Mouse (Mus musculus): ENCODE measurements around the gene Tmem98. TPM values are rescaled to one million over a fixed set of nuclear protein-coding genes. Genes with fewer than 3 reads are reported as not detected.

The Tmem98 gene
- 111 and 115 TPM in 2 replicates for polyA plus RNA-seq (2014; fragmentation: Nextera tagmentation; extraction: Ambion mirVana)

- 1% methylated on average over 37 of the region's 54 CpGs for WGBS
- H3K27ac ChIP-seq (ENCODE audit: low read depth, low read length) = peak within 1 kb of the TSS; percentile 86
These were observed at the start of gene Tmem98 for GRCm38 (mm10) chr11:80809993-80810821. TSS of gene Tmem98 (plus strand) at chr11:80810175.

DNA sequence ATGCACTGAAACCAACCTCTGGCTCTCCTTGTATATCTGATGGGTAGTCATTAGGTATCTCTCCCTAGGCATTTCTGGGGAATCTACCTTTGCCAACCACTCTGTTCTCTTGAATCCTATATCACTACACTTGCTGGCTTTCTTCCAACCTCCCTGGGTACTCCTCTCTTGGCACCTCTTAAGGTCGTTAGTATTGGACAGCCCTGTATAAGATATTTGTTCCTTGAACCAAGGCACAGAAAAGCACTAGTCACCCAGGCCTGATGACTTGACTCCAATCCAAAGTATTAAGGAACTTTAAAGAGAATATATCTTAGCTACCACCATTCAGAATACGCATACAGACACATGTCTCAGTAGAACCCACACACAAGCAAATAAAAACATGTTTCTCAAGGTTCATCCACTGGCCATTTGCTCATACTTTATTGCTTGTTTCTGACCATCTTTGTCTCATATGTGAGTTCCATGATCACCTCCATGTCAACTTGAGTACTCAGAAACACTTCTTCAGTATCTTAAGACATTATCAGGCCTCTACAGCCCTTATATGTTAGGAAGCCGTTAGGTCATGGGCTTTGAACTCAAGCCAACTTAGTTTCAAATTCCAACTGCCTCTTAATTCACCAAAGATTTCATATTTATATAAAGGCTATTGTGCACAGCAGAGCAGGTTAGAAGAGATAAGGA is 48.5 kb upstream of the Tmem98 start:
- H3K4me2 ChIP-seq (replicated peaks; ENCODE audit: low read depth, low read length) = no peak overlapping the region
- 88% methylated on average over 3 of the region's 3 CpGs for WGBS
- no peak overlapping the region for H3K27ac ChIP-seq (ENCODE audit: low read depth, low read length)
- no peak overlapping the region for H3K4me3 ChIP-seq (ENCODE audit: low read length)
- H3K4me1 ChIP-seq (ENCODE audit: control insufficient read depth, insufficient read depth, low read length) = no peaks in the 10 kb centered on the region
- H3K36me3 ChIP-seq (ENCODE audit: control insufficient read depth, insufficient read depth, low read length) = no peaks in the 10 kb centered on the region
- no peak for ATAC-seq (ENCODE audit: low FRiP score, low TSS enrichment)
- no peaks in the 10 kb centered on the region for H3K9me3 ChIP-seq (ENCODE audit: control insufficient read depth, low read length)
- no peaks in the 10 kb centered on the region for H3K27me3 ChIP-seq (ENCODE audit: control insufficient read depth, insufficient read depth, low read length)
- no peak overlapping the region for H3K9ac ChIP-seq (ENCODE audit: low read depth, low read length)

More at GRCm38 (mm10) chr11:80809993-80810821, at the start of gene Tmem98:
- Histone ChIP-seq H3K9me3 (ENCODE audit: control insufficient read depth, low read length) (no peaks in the 10 kb centered on the region), H3K9ac (ENCODE audit: low read depth, low read length) (peak within 1 kb of the TSS; percentile 80), H3K4me2 (replicated peaks; ENCODE audit: low read depth, low read length) (peak within 1 kb of the TSS; percentile 77), H3K36me3 (ENCODE audit: control insufficient read depth, insufficient read depth, low read length) (peaks cover 26% of the 10 kb centered on the region), H3K4me1 (ENCODE audit: control insufficient read depth, insufficient read depth, low read length) (peaks cover 9% of the 10 kb centered on the region; the same call in 1 of the 2 replicates), H3K4me3 (ENCODE audit: low read length) (peak within 1 kb of the TSS; percentile 61), H3K27me3 (ENCODE audit: control insufficient read depth, insufficient read depth, low read length) (no peaks in the 10 kb centered on the region)
- peak; percentile 82 for ATAC-seq (ENCODE audit: low FRiP score, low TSS enrichment)

DNA sequence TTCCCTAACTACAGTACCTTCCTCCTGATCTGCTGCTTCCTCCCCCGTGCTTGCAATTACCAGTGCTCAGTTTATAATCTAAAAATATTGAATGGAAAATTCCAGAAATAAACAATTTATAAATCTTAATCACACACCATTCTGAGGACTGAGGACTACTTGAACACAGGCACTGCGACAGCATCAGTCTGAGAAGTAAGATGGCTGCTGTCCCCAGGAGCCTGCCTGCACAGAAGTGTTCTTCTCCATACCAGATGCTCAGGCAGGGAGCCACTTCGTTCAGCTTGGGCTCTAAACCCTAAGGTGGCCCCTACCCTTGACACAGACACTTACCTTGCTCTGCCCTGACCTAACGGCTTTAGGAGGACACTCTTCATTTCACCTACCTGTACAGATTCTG is 47.9 kb upstream of the Tmem98 start:
- no peak for ATAC-seq (ENCODE audit: low FRiP score, low TSS enrichment)
- 79% methylated on average over 4 of the region's 4 CpGs for WGBS
- no peak overlapping the region for H3K27ac ChIP-seq (ENCODE audit: low read depth, low read length)
- no peaks in the 10 kb centered on the region for H3K27me3 ChIP-seq (ENCODE audit: control insufficient read depth, insufficient read depth, low read length)
- no peak overlapping the region for H3K4me2 ChIP-seq (replicated peaks; ENCODE audit: low read depth, low read length)
- H3K9me3 ChIP-seq (ENCODE audit: control insufficient read depth, low read length) = no peaks in the 10 kb centered on the region
- H3K4me3 ChIP-seq (ENCODE audit: low read length) = no peak overlapping the region
- H3K4me1 ChIP-seq (ENCODE audit: control insufficient read depth, insufficient read depth, low read length) = no peaks in the 10 kb centered on the region
- H3K36me3 ChIP-seq (ENCODE audit: control insufficient read depth, insufficient read depth, low read length) = no peaks in the 10 kb centered on the region
- H3K9ac ChIP-seq (ENCODE audit: low read depth, low read length) = no peak overlapping the region

- WGBS = 89% methylated on average over 4 of the region's 4 CpGs
- H3K4me1 ChIP-seq (ENCODE audit: control insufficient read depth, insufficient read depth, low read length) = peaks cover under 1% of the 10 kb centered on the region; the same call in 1 of the 2 replicates
- H3K27me3 ChIP-seq (ENCODE audit: control insufficient read depth, insufficient read depth, low read length) = no peaks in the 10 kb centered on the region
- no peak overlapping the region for H3K4me3 ChIP-seq (ENCODE audit: low read length)
- H3K4me2 ChIP-seq (replicated peaks; ENCODE audit: low read depth, low read length) = no peak overlapping the region
- no peak overlapping the region for H3K27ac ChIP-seq (ENCODE audit: low read depth, low read length)
- no peaks in the 10 kb centered on the region for H3K9me3 ChIP-seq (ENCODE audit: control insufficient read depth, low read length)
- H3K36me3 ChIP-seq (ENCODE audit: control insufficient read depth, insufficient read depth, low read length) = no peaks in the 10 kb centered on the region
- H3K9ac ChIP-seq (ENCODE audit: low read depth, low read length) = no peak overlapping the region
- ATAC-seq (ENCODE audit: low FRiP score, low TSS enrichment) = no peak
These were observed 43.9 kb upstream of the Tmem98 start for GRCm38 (mm10) chr11:80766068-80766467.

DNA sequence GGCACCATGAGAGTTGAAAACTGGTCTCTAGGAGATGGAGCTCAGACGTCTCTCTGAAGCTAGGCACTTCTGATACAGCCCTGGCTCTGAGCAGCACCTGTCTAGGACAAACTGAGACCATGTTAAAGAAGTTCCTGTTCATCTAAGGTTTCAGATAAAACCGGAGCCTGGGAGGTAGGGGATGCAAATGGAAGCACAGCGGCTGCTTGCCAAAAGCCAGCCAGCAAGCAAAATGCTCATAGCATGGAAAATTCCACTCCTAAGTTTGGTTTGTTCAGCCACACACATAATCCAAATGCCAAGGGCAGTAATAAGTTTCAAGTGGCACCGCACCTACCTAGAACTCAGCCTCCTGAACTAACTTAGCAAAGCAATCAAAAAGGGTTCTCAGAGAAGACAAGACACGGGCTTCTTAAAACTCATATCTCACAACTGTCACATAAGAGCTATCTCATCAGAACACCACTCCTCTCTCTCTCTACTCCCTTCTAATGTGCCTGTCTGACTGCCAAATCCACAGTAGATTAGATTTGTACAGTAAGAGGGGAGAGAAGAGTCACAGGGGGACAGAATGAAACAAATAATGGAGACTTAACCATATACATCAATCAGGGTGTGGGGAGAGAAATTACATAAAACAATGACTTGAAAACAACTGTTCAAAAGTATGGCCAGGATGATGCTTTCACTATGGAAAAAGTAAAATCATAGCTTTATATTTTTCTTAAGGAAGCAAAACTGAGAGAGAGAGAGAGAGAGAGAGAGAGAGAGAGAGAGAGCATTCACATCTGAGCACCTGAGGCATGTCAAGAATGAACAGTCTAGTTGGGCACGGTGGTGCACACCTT is 43.3 kb upstream of the Tmem98 start:
- WGBS = 76% methylated on average over 6 of the region's 6 CpGs
- Histone ChIP-seq H3K9ac (ENCODE audit: low read depth, low read length) (no peak overlapping the region), H3K9me3 (ENCODE audit: control insufficient read depth, low read length) (no peaks in the 10 kb centered on the region), H3K27me3 (ENCODE audit: control insufficient read depth, insufficient read depth, low read length) (no peaks in the 10 kb centered on the region), H3K4me2 (replicated peaks; ENCODE audit: low read depth, low read length) (no peak overlapping the region), H3K27ac (ENCODE audit: low read depth, low read length) (no peak overlapping the region), H3K4me3 (ENCODE audit: low read length) (no peak overlapping the region), H3K36me3 (ENCODE audit: control insufficient read depth, insufficient read depth, low read length) (no peaks in the 10 kb centered on the region), H3K4me1 (ENCODE audit: control insufficient read depth, insufficient read depth, low read length) (peaks cover 7% of the 10 kb centered on the region)
- ATAC-seq (ENCODE audit: low FRiP score, low TSS enrichment) = no peak

DNA sequence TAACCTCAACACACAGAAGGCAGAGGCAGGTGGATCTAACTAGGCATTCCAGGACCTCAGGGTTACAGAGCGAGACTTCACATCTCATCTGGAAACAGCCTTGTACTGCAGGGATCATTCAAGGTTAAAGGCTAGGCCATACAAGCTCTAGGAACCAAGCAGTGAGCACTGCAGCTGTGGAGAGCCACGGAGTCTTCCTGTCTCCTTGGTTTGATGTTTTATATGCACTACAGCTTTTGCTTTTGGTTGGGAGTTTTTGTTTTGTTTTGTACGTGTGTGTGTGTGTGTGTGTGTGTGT is 42.7 kb upstream of the Tmem98 start:
- Histone ChIP-seq H3K4me3 (ENCODE audit: low read length) (no peak overlapping the region), H3K27me3 (ENCODE audit: control insufficient read depth, insufficient read depth, low read length) (no peaks in the 10 kb centered on the region), H3K9me3 (ENCODE audit: control insufficient read depth, low read length) (no peaks in the 10 kb centered on the region), H3K9ac (ENCODE audit: low read depth, low read length) (no peak overlapping the region), H3K36me3 (ENCODE audit: control insufficient read depth, insufficient read depth, low read length) (no peaks in the 10 kb centered on the region), H3K4me2 (replicated peaks; ENCODE audit: low read depth, low read length) (no peak overlapping the region), H3K4me1 (ENCODE audit: control insufficient read depth, insufficient read depth, low read length) (peaks cover 10% of the 10 kb centered on the region), H3K27ac (ENCODE audit: low read depth, low read length) (no peak overlapping the region)
- no peak for ATAC-seq (ENCODE audit: low FRiP score, low TSS enrichment)
- 65% methylated on average over 3 of the region's 3 CpGs for WGBS

DNA sequence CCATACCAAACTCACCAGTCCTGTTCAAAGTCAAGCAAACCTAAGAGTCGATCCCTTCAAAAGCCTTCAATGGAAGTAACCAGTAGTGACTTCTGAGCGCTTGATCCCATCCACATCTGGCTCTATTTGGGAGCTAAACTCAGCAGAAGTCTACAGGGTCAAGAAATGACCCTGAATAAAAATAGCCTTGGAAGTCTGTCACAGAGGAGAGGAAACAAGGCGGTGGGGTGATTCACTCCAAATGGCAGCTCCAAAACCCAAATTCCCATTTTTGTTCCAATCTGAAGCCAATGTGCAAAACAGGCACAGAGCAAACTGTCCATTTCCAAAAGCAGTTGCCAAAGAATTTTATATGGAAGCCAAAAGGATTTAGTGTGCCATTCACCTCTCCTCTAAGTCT is 38.8 kb upstream of the Tmem98 start:
- Histone ChIP-seq H3K36me3 (ENCODE audit: control insufficient read depth, insufficient read depth, low read length) (no peaks in the 10 kb centered on the region), H3K4me1 (ENCODE audit: control insufficient read depth, insufficient read depth, low read length) (peaks cover 10% of the 10 kb centered on the region), H3K27ac (ENCODE audit: low read depth, low read length) (no peak overlapping the region), H3K9ac (ENCODE audit: low read depth, low read length) (no peak overlapping the region), H3K9me3 (ENCODE audit: control insufficient read depth, low read length) (no peaks in the 10 kb centered on the region), H3K27me3 (ENCODE audit: control insufficient read depth, insufficient read depth, low read length) (no peaks in the 10 kb centered on the region), H3K4me2 (replicated peaks; ENCODE audit: low read depth, low read length) (no peak overlapping the region), H3K4me3 (ENCODE audit: low read length) (no peak overlapping the region)
- ATAC-seq (ENCODE audit: low FRiP score, low TSS enrichment) = no peak
- 77% methylated on average over 3 of the region's 3 CpGs for WGBS

DNA sequence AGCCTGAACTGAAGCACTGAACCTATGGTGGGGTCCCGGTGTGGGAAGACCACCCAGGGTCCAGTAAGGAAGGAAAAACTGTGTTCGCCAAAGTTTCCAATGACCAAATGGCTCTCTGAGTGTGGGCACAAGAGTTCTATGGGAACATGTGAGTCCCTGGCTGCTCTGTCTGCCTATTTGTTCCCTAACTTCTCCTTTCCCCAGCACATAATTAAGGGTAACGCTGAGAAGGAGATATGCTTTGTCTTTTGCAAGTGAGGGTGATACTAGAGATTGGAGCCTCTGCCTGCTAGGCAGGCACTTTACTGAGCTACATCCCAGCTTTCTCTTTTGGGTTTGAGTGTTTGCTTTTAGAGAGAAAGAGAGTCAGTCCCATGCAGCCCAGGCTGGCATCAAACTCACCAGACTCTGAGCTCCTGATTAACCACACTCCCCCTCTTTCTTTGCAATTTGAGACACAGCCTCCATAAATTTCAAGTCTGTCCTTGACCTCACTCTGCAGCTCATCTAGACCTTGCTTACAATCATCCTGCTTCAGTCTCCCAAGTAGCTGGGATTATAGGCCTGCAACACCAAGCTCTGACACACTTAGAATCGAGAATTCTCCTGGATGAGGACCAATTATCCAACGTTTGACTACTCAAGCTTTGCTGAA is 38.3 kb upstream of the Tmem98 start:
- no peak overlapping the region for H3K4me2 ChIP-seq (replicated peaks; ENCODE audit: low read depth, low read length)
- no peaks in the 10 kb centered on the region for H3K36me3 ChIP-seq (ENCODE audit: control insufficient read depth, insufficient read depth, low read length)
- H3K27me3 ChIP-seq (ENCODE audit: control insufficient read depth, insufficient read depth, low read length) = no peaks in the 10 kb centered on the region
- no peaks in the 10 kb centered on the region for H3K9me3 ChIP-seq (ENCODE audit: control insufficient read depth, low read length)
- H3K9ac ChIP-seq (ENCODE audit: low read depth, low read length) = no peak overlapping the region
- peaks cover 10% of the 10 kb centered on the region for H3K4me1 ChIP-seq (ENCODE audit: control insufficient read depth, insufficient read depth, low read length)
- H3K27ac ChIP-seq (ENCODE audit: low read depth, low read length) = no peak overlapping the region
- 67% methylated on average over 5 of the region's 5 CpGs for WGBS
- ATAC-seq (ENCODE audit: low FRiP score, low TSS enrichment) = no peak
- no peak overlapping the region for H3K4me3 ChIP-seq (ENCODE audit: low read length)
